Mouse (Mus musculus) CD8-positive naive resting alpha-beta T cell, adult 2 months (primary cell): ENCODE results near the gene Lrmda.

Source experiments
- DNase-seq, 2 experiments: peaks; one replicate each; pipeline ENCODE4 v3.0.0; 2022; ENCODE audit warnings: low read depth in 2 of 2, low spot score in 2 of 2

The Lrmda gene

GRCm38 (mm10) chr14:22633612-22634011, 614.1 kb downstream of the Lrmda start:
- DNase-seq: no peak

DNA sequence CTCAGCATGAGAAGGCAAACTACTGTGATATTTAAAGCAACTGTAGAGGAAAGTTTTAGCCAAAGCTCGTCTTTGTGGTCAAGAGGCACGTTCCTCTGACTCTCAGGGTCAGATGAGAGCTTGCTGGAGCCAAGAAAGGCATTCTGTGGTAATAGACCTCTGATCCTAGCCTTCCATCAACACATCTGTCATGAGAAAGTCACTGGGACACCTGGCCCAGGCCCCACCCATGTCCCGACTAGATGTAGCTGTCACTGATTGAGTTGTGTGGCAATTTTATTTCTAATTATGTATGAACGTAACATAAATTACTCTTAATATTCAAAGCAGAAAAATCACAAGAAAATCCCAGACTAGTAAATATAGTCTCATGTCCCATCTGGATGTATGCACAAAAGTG, 624.0 kb downstream of the Lrmda start:
- no peak for DNase-seq

- no peak for DNase-seq
Observed at GRCm38 (mm10) chr14:22647879-22648611, 628.5 kb downstream of the Lrmda start.

DNA sequence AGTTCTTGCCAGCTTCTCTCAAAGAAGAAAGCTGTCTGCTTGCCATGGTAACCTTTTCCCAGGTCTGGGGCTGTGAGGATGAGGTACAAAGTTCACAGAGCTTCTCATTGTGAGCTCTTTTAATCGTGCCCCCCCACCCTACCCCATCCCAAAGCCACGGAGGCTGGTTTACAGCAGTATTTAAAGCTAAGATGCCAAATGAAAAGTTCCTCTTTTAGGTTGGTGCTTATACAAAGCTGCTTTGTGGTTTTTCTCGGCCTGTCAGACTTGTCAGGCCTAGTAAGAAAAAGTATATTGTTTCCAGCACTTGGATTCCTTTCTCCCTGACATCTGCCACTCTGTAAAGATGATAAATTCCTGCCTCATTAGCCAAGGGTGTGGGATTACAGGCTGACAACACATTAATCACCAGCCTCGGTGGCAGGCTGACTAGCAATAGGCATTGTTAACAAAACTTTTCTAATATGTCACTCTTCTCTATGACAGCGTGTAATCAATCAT, 629.9 kb downstream of the Lrmda start:
- no peak for DNase-seq

- no peak for DNase-seq
Observed at GRCm38 (mm10) chr14:22649985-22650984, 630.8 kb downstream of the Lrmda start.

DNA sequence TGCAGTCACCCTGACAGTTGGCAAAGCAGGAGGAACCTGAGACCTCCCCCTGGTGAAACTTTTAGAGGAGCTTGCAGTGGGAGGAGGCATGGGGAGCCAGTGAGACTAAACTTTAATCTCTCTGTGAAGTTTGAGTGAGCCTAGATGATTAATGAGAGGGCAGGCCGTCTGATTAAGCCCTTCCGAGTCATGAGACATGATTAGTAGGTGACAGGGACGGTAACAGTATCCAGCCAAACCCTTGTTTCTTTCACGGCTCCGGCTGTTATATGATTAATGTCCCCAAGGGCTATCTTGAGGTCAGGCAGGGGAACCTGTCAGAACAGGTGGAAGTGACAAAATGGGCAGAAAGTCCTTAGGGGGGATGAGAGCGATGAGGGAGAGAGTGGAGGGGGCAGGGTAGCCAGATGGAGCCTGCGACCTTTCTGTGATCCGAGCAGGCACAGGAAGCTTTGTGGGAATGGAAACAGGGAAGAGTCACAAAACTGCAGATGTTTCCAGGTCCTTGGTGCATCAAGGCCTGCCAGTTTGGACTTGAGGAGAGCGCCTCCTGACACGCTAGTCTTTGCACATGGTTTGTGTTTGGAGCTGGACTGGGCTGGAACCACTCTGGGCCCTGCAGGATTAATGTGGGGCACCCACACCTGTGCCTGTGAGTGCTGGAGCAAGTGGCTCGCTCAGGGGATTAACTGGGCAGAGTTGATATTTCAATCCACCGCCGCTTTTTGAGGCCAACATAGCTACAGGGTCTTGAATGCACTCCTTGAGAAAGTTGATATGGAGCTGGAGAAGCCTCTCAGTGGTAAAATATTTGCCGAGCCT, 631.8 kb downstream of the Lrmda start:
- DNase-seq: no peak

DNA sequence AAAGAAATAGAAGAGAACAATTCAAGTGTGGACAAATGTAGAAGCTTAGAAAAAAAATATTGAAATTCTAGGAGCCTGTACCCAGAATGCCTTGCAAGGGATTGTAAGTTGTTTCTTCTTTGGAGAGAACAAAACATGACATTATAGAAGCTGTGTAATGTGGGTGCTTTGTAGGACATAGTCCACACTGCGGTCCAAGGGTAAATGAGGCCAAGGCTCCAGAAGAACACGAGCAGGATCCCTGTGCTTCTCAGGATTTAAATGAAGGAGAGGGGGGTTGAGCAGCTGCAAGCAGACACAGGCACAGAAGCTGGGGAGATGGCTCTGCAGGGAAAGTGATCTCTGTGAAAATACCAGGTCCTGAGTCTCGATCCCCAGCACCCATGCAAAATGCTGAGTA, 643.0 kb downstream of the Lrmda start:
- no peak for DNase-seq

GRCm38 (mm10) chr14:22666437-22666836, 646.9 kb downstream of the Lrmda start:
- DNase-seq: no peak

DNA sequence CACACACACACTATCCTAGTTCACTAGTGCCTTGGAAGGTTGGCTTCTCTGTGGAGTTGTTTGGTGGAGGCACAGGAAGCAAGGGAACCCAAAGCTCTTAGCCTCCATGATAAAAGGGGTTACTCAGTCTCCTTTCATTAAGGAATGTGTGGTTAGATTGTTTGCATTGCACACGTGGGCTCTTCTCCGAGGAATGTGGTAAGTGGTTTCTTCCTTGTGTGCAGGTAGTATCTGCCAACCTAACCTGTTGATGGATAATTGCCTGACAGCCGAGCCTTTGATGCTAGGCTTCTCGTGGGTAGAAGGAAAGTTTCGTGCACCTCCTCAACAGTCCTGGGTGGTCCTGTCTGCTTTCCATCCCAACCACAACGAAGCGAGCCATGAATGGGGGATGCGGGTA, 648.8 kb downstream of the Lrmda start:
- no peak for DNase-seq

DNA sequence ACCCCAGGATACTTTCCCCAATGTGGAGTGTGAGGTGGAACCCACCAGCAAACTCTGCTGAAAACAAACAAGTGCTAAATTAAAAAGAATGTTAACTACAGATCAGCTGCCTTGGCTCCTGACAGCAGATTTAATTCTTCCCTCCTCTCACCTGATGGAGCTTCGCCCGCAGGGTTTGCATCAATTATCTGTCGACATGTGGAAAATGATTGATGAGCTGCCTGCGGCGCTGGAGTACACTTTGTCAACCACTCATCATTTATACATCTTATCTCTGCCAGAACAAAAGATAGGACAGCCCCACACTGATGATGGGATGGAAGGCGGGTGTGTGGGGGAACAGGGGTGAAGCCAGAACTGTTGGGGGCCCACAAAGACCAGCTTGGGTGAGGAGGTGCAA, 649.2 kb downstream of the Lrmda start:
- DNase-seq: no peak

DNA sequence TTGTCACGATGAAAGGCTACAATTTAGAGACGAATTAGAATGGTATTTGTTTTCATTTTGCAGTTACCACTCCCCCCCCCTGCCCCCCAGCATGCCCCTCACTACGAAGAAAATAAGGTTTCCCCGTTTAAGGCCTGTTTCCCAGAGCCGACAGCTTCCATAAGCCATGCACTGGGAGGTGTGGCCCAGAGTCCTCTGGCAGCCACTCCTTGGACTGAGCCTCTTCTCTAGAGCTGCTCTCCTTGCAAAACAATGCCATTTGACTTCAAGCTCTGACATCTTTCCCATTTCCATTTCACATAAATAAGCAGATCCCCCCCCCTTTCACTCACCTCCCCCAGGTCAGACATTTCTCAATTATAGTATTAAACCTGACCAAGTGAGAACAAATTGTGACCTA, 654.1 kb downstream of the Lrmda start:
- no peak for DNase-seq

GRCm38 (mm10) chr14:22679008-22679704, 659.6 kb downstream of the Lrmda start:
- no peak for DNase-seq

DNA sequence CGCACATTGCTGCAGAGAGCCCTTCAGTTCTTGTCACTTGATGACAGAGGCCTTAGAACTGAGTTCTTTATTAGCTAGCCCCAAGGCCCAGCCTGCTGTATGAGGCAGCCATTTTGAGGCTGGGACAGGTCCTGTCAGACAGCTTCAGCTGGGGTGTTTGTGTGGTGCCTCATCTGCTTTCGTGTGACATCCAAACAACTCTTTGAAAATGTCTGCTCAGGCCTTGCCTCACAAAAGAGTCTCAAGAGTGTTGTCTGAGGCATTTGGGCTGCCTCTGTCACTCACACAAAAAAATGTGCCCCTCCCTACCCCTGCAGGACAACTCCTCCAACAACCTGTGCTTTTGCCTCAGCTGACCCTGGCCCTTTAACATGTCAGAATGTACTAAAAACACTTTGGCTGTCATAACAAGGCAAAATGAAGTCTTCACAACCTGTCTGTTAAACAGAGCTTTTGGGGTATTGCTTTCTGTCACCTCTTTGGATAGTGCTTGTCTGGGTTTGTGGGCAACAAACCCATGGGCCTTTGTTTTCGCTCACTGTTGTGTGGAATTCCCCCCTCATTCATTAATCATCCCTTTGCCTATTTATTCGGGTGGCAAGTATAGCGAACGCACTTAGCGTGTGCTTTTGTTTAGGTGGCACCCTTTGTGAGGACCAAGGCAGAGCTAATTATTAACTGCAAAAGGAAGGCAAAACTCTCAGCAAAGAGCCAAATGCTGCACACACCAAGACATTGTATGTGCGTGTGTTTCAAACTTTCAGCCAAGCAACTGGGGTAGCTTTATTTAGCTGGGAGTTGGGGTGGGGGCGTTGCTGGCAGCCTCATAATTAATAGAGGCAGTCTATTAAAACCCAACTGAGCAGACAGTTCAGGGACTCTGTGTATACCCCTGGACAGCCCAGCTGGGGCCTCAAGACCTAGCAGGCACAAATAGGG, 660.5 kb downstream of the Lrmda start:
- DNase-seq: no peak

DNA sequence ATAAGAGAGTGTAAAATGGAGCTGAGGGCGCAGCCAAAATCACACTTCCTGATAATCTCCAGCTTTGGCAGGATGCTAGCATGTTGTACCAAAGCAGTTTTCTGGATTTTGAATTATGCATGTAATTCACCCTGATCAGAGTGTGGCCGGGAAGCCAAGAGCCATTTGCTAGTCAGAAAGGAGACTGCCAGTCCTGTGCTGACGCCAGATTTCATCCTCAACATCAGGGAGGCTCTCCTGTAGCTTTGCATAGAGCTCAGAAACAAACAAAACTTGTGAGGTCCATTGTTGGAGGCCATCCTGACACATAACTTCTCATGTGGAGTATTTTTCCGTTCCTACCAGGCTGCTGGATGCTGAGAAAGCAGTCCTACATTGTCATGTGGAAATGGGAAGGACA, 667.4 kb downstream of the Lrmda start:
- DNase-seq: no peak

DNA sequence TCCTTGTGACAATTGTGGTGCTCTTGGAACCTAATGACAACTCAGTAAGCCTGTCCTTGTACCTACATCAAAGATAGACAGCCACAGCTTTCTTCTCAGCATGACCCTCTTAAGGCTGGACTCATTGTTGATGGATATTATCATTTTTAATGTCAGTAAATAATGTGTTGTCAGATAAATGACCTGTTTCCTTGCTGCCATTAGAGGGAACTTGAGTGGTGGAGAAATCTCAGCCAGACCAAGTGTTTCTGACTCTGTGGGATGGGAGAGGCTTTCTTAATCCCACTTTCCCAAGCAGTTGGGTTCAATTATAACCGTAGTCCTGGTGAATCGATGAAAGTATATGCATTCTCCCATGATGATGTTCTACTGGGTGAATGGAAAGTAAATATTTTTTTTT, 668.9 kb downstream of the Lrmda start:
- DNase-seq: no peak

GRCm38 (mm10) chr14:22695448-22695847, 675.9 kb downstream of the Lrmda start:
- DNase-seq: no peak

GRCm38 (mm10) chr14:22695931-22696365, 676.4 kb downstream of the Lrmda start:
- no peak for DNase-seq

DNA sequence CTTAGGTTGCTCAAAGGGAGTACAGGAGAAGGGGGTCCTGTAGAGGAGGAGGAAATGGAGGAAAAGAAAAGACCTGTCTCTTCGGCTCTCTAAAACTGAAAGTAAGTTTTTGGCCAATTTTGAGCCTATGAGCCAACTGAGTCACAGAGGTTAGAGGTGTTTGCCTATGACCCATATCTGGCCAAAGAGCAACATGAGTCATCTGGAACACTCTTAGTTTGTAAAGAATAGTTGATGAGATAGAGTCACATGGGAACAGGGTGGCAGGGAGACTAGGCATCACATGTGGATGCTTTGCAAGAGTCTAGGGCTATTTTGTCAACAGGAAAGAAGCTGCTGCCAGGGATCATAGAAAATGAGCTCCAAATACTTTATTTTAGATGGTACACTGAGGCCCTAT, 680.7 kb downstream of the Lrmda start:
- no peak for DNase-seq

DNA sequence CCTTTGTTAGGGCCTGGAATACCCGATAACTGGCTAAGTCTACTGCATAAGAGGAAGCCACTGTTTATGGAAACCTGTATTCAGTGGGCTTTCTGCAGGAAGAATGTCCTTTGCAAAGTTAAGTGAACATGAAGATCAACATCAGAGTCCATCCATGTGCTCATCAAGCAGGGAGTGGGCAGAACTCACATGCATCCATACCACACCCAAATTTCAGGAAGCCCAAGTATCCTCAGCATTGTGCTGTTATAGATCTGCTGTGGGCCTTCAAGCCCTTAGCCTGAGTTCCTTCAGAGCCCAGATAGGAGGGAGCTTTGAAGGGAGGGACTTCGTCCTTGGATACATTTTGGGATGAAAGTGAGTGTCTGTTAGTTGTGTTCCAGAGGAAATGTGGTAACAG, 681.2 kb downstream of the Lrmda start:
- DNase-seq: no peak
